Mouse (Mus musculus): ENCODE measurements around the gene Tgfbr3.

DNA sequence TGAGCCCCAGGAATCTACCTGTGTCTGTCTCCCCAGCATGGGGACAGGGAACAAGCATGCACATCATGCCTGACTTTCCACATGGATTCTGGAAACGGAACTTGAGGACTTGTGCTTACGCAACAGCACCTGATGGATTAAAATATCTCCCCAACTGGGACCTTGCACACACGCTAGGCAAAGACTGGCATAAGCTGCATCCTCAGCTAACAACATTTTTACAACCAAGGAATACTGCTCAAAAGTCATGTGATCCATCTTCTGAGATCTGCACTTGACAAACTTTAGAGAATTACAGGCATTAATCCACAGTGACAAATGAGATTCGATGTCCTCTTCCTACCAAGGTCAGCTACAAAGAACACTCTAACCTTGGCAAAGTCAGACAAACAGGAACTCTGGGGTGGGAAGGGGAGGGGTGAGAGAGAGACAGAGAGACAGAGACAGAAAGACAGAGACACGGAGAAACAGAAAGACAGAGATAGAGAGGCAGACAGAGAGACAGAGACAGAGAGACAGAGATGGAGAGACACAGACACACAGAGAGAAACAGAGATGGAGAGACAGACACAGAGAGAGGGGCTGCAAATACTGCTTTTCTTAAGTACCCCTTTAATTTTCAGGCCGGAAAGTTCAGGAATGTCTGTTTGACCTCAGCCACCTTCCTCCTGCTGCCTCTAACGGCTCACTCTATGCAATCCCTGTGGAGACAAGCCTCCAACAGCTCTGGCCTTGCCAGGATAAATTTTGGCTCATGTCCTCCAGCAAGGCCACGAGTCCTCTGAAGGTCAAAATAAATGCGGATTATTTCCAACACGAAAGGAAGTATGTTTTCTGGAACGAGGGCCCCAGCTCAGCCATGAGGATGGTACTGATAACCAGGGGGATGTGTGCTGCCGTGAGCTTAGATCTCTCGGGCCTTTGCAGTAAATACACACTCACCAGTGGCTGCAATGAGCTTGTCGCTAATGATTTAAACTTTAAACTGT lies 55.8 kb downstream of the Tgfbr3 start:
- TF ChIP-seq CTCF (IDR thresholded peaks at IDR 0.05; ENCODE audit: extremely low read depth, insufficient read length, insufficient replicate concordance, low read depth, low read length) (no peak), POLR2A (IDR thresholded peaks at IDR 0.05; ENCODE audit: low read depth, low read length) (no peak)

All from small intestine, adult 2 months (tissue).